Mouse (Mus musculus): ENCODE data around the gene Nop58. TPM values are rescaled to one million over a fixed set of nuclear protein-coding genes. Genes with fewer than 3 reads are reported as not detected.
"Not testable (repeated sequence)": the region's sequence is repeated elsewhere in the genome, so short reads cannot be mapped to it uniquely, and the experiment has no call there.

Nop58 gene
- polyA plus RNA-seq, 1 experiment from 2014 or later, result 203 TPM

DNA sequence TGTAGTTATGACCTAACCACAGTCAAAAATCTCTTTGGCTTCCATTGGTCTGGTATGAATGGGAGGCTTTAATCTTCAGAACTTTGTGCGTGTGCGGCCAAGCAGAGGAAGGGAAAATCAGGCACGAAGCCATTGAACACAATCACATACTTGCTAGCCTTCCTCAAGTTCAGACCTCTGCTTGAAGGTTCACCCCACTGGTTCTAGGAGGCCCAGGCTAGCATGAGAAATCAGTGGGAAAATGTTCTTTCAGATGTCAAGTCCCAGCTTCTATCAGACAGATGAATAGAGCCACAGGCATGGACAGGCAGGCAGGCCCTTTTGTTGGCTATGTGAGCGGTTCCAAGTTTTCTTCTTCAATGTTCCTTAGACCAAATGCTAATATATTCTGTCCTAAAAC lies 46.0 kb downstream of the Nop58 start:
- no peak overlapping the region for H3K9ac ChIP-seq
- WGBS, result 78% methylated on average over 4 of the region's 4 CpGs
- H3K4me2 ChIP-seq (replicated peaks), result no peak overlapping the region

DNA sequence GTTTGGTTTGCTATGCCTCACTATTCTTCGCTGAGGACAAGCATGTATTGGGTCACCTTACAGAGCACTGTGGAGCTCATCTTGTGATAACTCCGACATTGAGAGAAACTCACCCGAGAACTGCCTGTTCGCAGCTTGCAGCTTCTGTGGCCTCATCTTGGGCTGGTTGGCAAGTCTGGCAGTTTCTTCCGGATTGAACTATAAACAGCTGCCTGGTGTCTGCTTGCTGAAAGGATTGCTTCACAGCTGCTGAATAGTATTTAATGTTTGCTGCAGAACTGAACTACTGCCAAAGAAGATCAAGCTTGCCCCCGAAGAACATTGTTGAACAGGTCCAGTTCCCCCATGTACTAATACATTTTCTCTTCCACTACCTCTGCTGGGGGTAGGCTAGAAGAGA lies 49.3 kb downstream of the Nop58 start:
- H3K4me1 ChIP-seq, result no peaks in the 10 kb centered on the region
- no peaks in the 10 kb centered on the region for H3K9me3 ChIP-seq (replicated peaks)
- no peak for ATAC-seq (ENCODE audit: low FRiP score)
- no peaks in the 10 kb centered on the region for H3K36me3 ChIP-seq
- H3K9ac ChIP-seq, result no peak overlapping the region
- H3K27me3 ChIP-seq, result no peaks in the 10 kb centered on the region
- no peak overlapping the region for H3K4me2 ChIP-seq (replicated peaks)
- no peak overlapping the region for H3K4me3 ChIP-seq
- 83% methylated on average over 6 of the region's 6 CpGs for WGBS
- no peak overlapping the region for H3K27ac ChIP-seq

More for the DNA sequence above, 46.0 kb downstream of the Nop58 start:
- Histone ChIP-seq H3K36me3 (no peaks in the 10 kb centered on the region), H3K4me3 (no peak overlapping the region), H3K27me3 (no peaks in the 10 kb centered on the region), H3K9me3 (replicated peaks) (no peaks in the 10 kb centered on the region), H3K27ac (no peak overlapping the region), H3K4me1 (no peaks in the 10 kb centered on the region)
- ATAC-seq (ENCODE audit: low FRiP score), result no peak

DNA sequence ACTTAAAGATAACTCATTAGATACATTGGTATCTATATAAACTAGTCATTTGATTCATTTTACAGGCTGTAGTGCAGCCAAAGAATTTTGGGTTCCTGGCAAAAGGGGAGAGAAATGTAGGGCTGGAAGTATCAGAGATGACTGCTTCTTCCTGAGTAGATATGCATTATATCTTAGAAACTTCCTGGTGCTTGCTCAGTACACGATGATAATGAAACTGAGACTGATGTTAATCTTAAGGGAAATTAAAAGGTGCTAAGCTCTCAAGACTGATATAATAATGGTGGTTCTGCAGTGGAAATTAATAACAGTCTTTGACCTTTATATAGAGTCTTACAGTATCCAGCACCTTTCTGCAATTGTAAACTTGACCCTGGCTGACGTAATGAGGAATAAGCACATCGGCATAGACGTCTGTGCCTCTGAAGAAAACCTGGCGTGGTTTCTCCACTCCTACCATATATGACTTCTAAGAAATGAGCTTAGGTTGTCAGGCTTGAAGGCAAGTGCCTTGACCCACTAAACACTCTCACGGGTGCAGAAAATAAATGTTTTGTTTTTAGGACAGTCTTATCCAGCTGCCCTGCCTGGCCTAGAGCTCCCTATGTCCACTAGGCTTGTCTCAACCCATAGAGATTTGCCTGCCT lies 54.1 kb downstream of the Nop58 start:
- 80% methylated on average over 6 of the region's 6 CpGs for WGBS
- Histone ChIP-seq H3K9ac (no peak overlapping the region), H3K9me3 (replicated peaks) (no peaks in the 10 kb centered on the region), H3K27ac (no peak overlapping the region), H3K36me3 (no peaks in the 10 kb centered on the region), H3K4me3 (no peak overlapping the region), H3K4me1 (no peaks in the 10 kb centered on the region), H3K4me2 (replicated peaks) (no peak overlapping the region), H3K27me3 (no peaks in the 10 kb centered on the region)
- ATAC-seq (ENCODE audit: low FRiP score), result no peak

DNA sequence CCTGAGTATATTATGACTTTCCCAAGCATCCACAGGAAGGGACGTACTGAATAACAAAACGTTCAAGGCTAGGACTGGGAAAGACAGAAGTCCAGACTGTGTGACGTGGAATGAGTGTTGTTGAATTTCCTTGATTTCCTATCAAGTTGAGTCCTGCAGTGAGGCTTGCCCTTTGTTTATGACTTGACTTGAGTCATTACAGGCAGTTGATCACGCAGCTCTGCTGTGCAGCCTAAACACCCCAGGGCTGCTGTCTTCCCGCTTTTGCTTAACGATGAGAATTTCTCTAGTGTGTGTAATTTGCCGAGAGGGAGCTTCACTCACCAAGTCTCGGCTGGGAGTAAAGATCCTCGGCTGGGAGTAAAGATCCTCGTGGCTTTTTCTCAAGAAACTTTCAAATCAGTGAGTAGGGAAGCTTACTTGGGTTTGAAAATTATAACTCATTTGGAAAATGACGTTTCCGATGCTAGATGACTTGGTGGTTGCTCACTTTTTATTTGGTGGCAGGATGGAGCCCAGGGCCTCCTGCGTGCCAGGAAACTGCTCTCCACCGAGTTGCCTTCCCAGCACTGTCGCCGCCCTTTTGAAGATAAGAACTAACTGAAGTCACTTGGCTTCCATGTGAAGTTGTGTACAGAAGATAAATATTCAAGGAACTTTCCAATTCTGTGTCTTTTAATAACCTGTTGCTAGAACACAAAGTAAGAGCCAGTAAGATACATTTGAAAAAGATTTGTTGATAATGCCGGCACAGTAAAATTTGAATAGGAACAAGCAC lies 55.0 kb downstream of the Nop58 start:
- Histone ChIP-seq H3K4me1 (no peaks in the 10 kb centered on the region), H3K9ac (no peak overlapping the region), H3K9me3 (replicated peaks) (no peaks in the 10 kb centered on the region), H3K27ac (no peak overlapping the region), H3K4me2 (replicated peaks) (no peak overlapping the region), H3K36me3 (no peaks in the 10 kb centered on the region), H3K4me3 (no peak overlapping the region), H3K27me3 (no peaks in the 10 kb centered on the region)
- 83% methylated on average over 17 of the region's 17 CpGs for WGBS
- ATAC-seq (ENCODE audit: low FRiP score), result no peak

DNA sequence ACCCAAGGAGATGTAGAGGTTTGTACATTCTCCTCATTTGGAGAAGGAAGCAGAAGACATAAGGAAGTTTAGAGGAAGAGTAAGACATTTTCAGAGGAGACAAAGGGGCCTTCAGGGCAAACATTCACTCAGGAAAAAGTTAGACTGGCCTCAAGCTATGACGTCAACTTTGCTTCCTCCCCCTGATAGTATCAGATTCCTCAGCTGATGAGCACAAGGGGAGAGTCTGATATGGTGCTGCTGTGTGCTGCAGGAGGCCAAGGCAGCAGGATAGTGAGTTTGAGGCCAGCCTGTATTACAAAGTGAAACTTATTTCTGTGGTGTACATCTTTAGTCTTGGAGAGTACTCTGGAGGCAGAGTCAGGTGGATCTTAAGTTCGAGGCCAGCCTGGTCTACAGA lies 64.3 kb downstream of the Nop58 start:
- no peak overlapping the region for H3K4me2 ChIP-seq (replicated peaks)
- H3K4me1 ChIP-seq, result no peaks in the 10 kb centered on the region
- H3K27me3 ChIP-seq, result no peaks in the 10 kb centered on the region
- no peaks in the 10 kb centered on the region for H3K36me3 ChIP-seq
- no peak overlapping the region for H3K4me3 ChIP-seq
- H3K9ac ChIP-seq, result no peak overlapping the region
- no peak for ATAC-seq (ENCODE audit: low FRiP score)
- H3K9me3 ChIP-seq (replicated peaks), result no peaks in the 10 kb centered on the region
- 74% methylated on average over 2 of the region's 2 CpGs for WGBS
- no peak overlapping the region for H3K27ac ChIP-seq

- not testable (repeated sequence) for H3K36me3 ChIP-seq; ATAC-seq (ENCODE audit: low FRiP score)
- 74% methylated on average over 5 of the region's 5 CpGs for WGBS
These were observed 65.0 kb downstream of the Nop58 start for GRCm38 (mm10) chr1:59749724-59750123.

DNA sequence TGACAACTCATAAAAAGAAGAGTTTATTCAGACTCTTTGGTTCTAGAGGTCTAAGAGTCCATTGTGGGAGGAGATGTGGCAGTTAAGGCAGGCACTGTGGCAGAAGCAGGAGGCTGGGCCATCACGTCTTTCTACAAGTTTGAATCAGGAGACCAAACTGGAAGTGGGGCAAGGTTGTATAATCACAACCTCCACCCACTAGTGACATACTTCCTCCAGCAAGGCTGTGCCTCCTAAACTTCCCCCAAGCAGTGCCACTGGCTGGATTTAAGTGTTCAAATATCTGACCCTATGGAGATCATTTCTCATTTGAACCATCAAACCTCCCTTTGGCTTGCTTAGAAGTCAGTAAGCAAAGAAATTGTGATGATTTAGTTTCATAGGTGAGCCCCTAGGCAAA lies 70.5 kb downstream of the Nop58 start:
- H3K9ac ChIP-seq, result no peak overlapping the region
- no peaks in the 10 kb centered on the region for H3K36me3 ChIP-seq
- H3K4me1 ChIP-seq, result no peaks in the 10 kb centered on the region
- H3K9me3 ChIP-seq (replicated peaks), result no peaks in the 10 kb centered on the region
- no peaks in the 10 kb centered on the region for H3K27me3 ChIP-seq
- ATAC-seq (ENCODE audit: low FRiP score), result no peak
- 52% methylated on average over 1 of the region's 1 CpGs for WGBS
- no peak overlapping the region for H3K4me3 ChIP-seq
- no peak overlapping the region for H3K4me2 ChIP-seq (replicated peaks)
- no peak overlapping the region for H3K27ac ChIP-seq

More at GRCm38 (mm10) chr1:59749724-59750123, 65.0 kb downstream of the Nop58 start:
- H3K27ac ChIP-seq; H3K4me1 ChIP-seq; H3K9me3 ChIP-seq (replicated peaks); H3K4me3 ChIP-seq; H3K4me2 ChIP-seq (replicated peaks); H3K27me3 ChIP-seq; H3K9ac ChIP-seq: not testable (repeated sequence)

- Histone ChIP-seq H3K4me3 (no peak overlapping the region), H3K27ac (no peak overlapping the region), H3K4me1 (no peaks in the 10 kb centered on the region), H3K27me3 (no peaks in the 10 kb centered on the region), H3K36me3 (no peaks in the 10 kb centered on the region), H3K9ac (no peak overlapping the region), H3K9me3 (replicated peaks) (no peaks in the 10 kb centered on the region), H3K4me2 (replicated peaks) (no peak overlapping the region)
- ATAC-seq (ENCODE audit: low FRiP score), result no peak
- WGBS, result 86% methylated on average over 1 of the region's 1 CpGs
These were observed 73.6 kb downstream of the Nop58 start for GRCm38 (mm10) chr1:59758325-59758724.

- Histone ChIP-seq H3K4me2 (replicated peaks) (peak overlapping the region; percentile 77), H3K9me3 (replicated peaks) (no peaks in the 10 kb centered on the region), H3K4me1 (peaks cover 9% of the 10 kb centered on the region), H3K36me3 (no peaks in the 10 kb centered on the region), H3K4me3 (peak overlapping the region; percentile 94), H3K27me3 (no peaks in the 10 kb centered on the region), H3K27ac (peak overlapping the region; percentile 100), H3K9ac (peak overlapping the region; percentile 90)
- 2% methylated on average over 10 of the region's 10 CpGs for WGBS
- no peak for ATAC-seq (ENCODE audit: low FRiP score)
These were observed 77.4 kb downstream of the Nop58 start for GRCm38 (mm10) chr1:59762208-59762607.

DNA sequence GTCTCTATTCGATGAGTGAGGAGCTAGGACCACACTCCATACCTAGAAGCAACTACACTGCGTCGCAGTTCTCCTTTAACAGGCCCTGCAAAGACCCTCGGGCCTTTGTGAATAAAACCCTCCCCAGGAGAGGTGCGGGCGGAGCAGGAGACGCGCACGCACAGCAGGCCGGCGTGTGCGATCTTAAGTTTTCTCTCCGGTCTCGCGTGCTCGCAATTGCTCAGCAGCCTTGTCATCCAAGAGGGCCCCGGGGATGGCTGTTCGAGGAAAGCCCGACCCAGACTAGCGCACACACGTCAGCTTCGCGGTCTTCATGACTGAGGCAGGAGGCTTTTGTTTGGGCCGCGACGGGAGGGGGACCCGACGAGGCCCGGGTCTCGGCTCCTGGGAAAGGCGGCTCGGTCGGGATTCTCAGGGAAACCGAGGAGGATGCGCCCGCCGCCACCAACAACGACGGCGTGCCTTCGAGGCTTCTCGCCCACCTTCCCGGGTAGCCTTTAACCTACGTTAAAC lies 77.9 kb downstream of the Nop58 start:
- Histone ChIP-seq H3K36me3 (no peaks in the 10 kb centered on the region), H3K4me1 (peaks cover 9% of the 10 kb centered on the region), H3K4me3 (peak overlapping the region; percentile 94), H3K27ac (peak overlapping the region; percentile 100), H3K27me3 (no peaks in the 10 kb centered on the region), H3K4me2 (replicated peaks) (peak overlapping the region; percentile 77), H3K9ac (peak overlapping the region; percentile 90), H3K9me3 (replicated peaks) (no peaks in the 10 kb centered on the region)
- WGBS, result under 1% methylated on average over 44 of the region's 44 CpGs
- no peak; the same call in none of the 2 replicates for ATAC-seq (ENCODE audit: low FRiP score)

DNA sequence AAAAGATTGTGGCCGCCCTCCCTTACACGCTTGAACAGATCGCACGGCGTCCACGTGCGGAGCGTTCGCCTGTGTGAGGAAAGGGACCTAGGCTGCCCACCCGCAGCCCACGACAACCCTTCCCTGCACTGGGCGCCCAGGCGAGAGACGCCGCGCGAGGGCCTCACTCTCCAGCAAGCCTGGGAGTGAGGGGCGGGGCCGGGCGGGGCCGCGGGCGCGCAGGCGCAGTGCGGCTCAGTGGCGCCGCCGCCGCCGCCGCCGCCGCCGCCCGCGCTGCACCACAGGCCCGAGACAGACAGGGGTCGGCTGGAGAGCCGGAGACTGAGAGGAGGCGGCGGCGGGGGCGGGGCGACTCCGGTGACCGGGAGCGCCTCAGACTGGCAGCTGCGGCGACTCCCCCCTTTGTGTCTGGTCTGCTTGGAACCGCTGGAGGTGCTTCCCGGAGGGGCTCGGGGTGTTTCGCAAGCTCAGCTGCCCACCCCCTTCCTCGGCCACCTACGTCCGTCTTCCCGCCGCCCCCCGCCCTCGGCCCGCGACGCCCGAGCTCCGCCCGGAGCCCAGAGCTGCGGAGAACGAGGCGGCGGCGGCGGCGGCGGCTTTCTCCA lies 78.5 kb downstream of the Nop58 start, which contains the start of gene Bmpr2:
Gene Bmpr2 (plus strand): TSS at position 237 of the 605 bp plus-strand sequence.
- Histone ChIP-seq H3K27ac (peak within 1 kb of the TSS; percentile 100), H3K4me2 (replicated peaks) (peak within 1 kb of the TSS; percentile 77), H3K27me3 (no peaks in the 10 kb centered on the region), H3K9me3 (replicated peaks) (no peaks in the 10 kb centered on the region), H3K4me3 (peak within 1 kb of the TSS; percentile 94), H3K9ac (peak within 1 kb of the TSS; percentile 90), H3K4me1 (peaks cover 15% of the 10 kb centered on the region), H3K36me3 (no peaks in the 10 kb centered on the region)
- WGBS, result under 1% methylated on average over 71 of the region's 75 CpGs
- peak; percentile 95 for ATAC-seq (ENCODE audit: low FRiP score)

- Histone ChIP-seq H3K4me2 (replicated peaks) (peak overlapping the region; percentile 77), H3K9me3 (replicated peaks) (no peaks in the 10 kb centered on the region), H3K4me1 (peaks cover 15% of the 10 kb centered on the region), H3K4me3 (peak overlapping the region; percentile 94), H3K9ac (peak overlapping the region; percentile 90), H3K27me3 (no peaks in the 10 kb centered on the region), H3K36me3 (no peaks in the 10 kb centered on the region), H3K27ac (peak overlapping the region; percentile 100)
- WGBS, result under 1% methylated on average over 49 of the region's 55 CpGs
- ATAC-seq (ENCODE audit: low FRiP score), result peak; percentile 73
These were observed 79.0 kb downstream of the Nop58 start for GRCm38 (mm10) chr1:59763781-59764251.

All from hindbrain, embryonic 12.5 days (tissue).